Mouse (Mus musculus): ENCODE measurements around the gene Fam213a.

DNA sequence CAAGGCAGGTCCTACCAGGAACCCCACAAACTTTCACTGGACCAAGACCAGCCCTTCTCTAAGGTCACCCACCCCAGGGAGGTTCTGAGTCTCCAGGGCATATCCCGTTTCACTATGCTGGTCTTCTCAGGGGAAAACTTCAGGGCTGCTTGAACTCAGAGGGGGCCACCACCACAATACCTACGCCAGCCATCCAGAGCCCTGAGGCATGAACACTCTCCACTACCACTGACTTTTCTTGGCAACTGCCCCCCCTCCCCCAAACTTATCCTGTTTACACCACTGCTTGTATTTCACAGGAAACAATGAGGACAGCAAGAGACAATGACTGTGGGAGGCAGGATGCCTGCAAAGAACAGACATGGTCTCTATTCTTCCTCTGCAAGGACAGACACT is 54.6 kb downstream of the Fam213a start:
- TF ChIP-seq POLR2A (IDR thresholded peaks at IDR 0.05; ENCODE audit: borderline replicate concordance, insufficient read depth, low read length) = no peak
- no peak for TF ChIP-seq CTCF (IDR thresholded peaks at IDR 0.05; ENCODE audit: borderline replicate concordance, insufficient read depth, low read depth, low read length)
